Mouse (Mus musculus) hematopoietic multipotent progenitor cell, adult 10-12 weeks (in vitro differentiated cells): ENCODE data around the gene Rfx8. TPM values are rescaled to one million over a fixed set of nuclear protein-coding genes. Genes with fewer than 3 reads are reported as not detected.

ENCODE experiments used
- polyA plus RNA-seq: library from polyadenylated mRNA; stranded (reverse); fragments of >175 nt; gene quantifications from 2 replicates; pipeline ENCODE4 v1.2.3, GENCODE M21; 2012; ENCODE audit warnings: low replicate concordance

Gene Rfx8
- polyA plus RNA-seq, result not detected in 2 replicates

GRCm38 (mm10) chr1:39720632-39721350, at the start of gene Rfx8:
TSS of gene Rfx8 (minus strand) at chr1:39720997.

GRCm38 (mm10) chr1:39651241-39651548, 69.6 kb downstream of the Rfx8 start, which contains the start of gene Creg2:
TSS of gene Creg2 (minus strand) at chr1:39651474.

Other genes starting within 250 kb of the Rfx8 start
- gene Tbc1d8, start 242.2 kb downstream of the Rfx8 start, polyA plus RNA-seq, result 6.9 and 13.4 TPM in 2 replicates
- gene Cnot11, start 186.0 kb downstream of the Rfx8 start, polyA plus RNA-seq, result 30.4 and 62.9 TPM in 2 replicates
- 31.6 and 62.7 TPM in 2 replicates for gene Rnf149, start 143.6 kb downstream of the Rfx8 start, polyA plus RNA-seq
- gene Creg2, start 69.5 kb downstream of the Rfx8 start, polyA plus RNA-seq, result 0.06 and 0.35 TPM in 2 replicates
- gene Gm3646, start 84.3 kb upstream of the Rfx8 start, polyA plus RNA-seq, result not detected in 2 replicates
- gene Map4k4, start 179.9 kb upstream of the Rfx8 start, polyA plus RNA-seq, result 94.6 and 102 TPM in 2 replicates